Mouse (Mus musculus) intestine, postnatal 0 days (tissue): ENCODE results near the gene Ptdss2. TPM values are rescaled to one million over a fixed set of nuclear protein-coding genes. Genes with fewer than 3 reads are reported as not detected.

Experiments
- ATAC-seq: fragments of 200-750 bp; cut with Nextera tagmentation; 2 replicates; pipeline ENCODE4 v1.8.0; 2017; ENCODE audit warnings: mild to moderate bottlenecking, moderate TSS enrichment, moderate library complexity
- H3K27ac ChIP-seq: fragments of 300-500 bp; sonication (generic); 2 replicates; pipeline ENCODE4 v1.5.1; 2014; ENCODE audit warnings: mild to moderate bottlenecking, low read depth, low read length, moderate library complexity
- H3K27me3 ChIP-seq: fragments of 300-500 bp; sonication (generic); replicated peaks from 2 replicates; pipeline ENCODE4 v1.6.1; 2014; ENCODE audit warnings: low read length, mixed read lengths; ENCODE audit not compliant: control insufficient read depth, insufficient read depth
- H3K36me3 ChIP-seq: fragments of 300-500 bp; sonication (generic); 2 replicates; pipeline ENCODE4 v1.6.1; 2014; ENCODE audit warnings: mild to moderate bottlenecking, moderate library complexity; ENCODE audit not compliant: control insufficient read depth, insufficient read depth
- H3K4me1 ChIP-seq: fragments of 300-500 bp; sonication (generic); replicated peaks from 2 replicates; pipeline ENCODE4 v1.6.1; 2014; ENCODE audit warnings: antibody characterized with exemption, low read length, mixed read lengths; ENCODE audit not compliant: control insufficient read depth, insufficient read depth
- H3K4me2 ChIP-seq: fragments of 300-500 bp; sonication (generic); replicated peaks from 2 replicates; pipeline ENCODE4 v1.6.1; 2014; ENCODE audit warnings: low read depth, mild to moderate bottlenecking, moderate library complexity
- H3K4me3 ChIP-seq: fragments of 300-500 bp; sonication (generic); 2 replicates; pipeline ENCODE4 v1.5.1; 2014; ENCODE audit warnings: low read depth, low read length
- H3K9ac ChIP-seq: fragments of 300-500 bp; sonication (generic); 2 replicates; pipeline ENCODE4 v1.6.1; 2014; ENCODE audit warnings: mild to moderate bottlenecking, low read depth, low read length
- H3K9me3 ChIP-seq: fragments of 300-500 bp; sonication (generic); 2 replicates; pipeline ENCODE4 v1.6.1; 2016; ENCODE audit warnings: mixed run types; ENCODE audit not compliant: control insufficient read depth
- CTCF ChIP-seq: sonication (generic); IDR thresholded peaks from 2 replicates; pipeline ENCODE4 v1.5.1; 2016; ENCODE audit warnings: low read depth, mild to moderate bottlenecking, control low read depth, antibody characterized with exemption, moderate library complexity
- WGBS: fragments of 180-500 bp; shearing (Covaris S2); extraction: QIAGEN DNeasy Blood & Tissue Kit; methylation state at CpG from one replicate; pipeline ENCODE4 v1.1.7; 2014; 5-methylcytosine and 5-hydroxymethylcytosine counted together
- polyA plus RNA-seq: library from polyadenylated mRNA; unstranded; fragments of >200 nt; fragmentation: Nextera tagmentation; extraction: Ambion mirVana; gene quantifications from 2 replicates; pipeline ENCODE4 v1.2.1, GENCODE M21; 2015

Ptdss2 gene
- polyA plus RNA-seq, 1 experiment from 2014 or later = 37.7 TPM

- ATAC-seq = no peak
- Histone ChIP-seq H3K9me3 (no peaks in the 10 kb centered on the region), H3K27me3 (no peaks in the 10 kb centered on the region), H3K27ac (no peak overlapping the region), H3K4me1 (no peaks in the 10 kb centered on the region), H3K4me2 (no peak overlapping the region), H3K9ac (no peak overlapping the region), H3K4me3 (no peak overlapping the region), H3K36me3 (peaks cover 9% of the 10 kb centered on the region; the same call in 1 of the 2 replicates)
- TF ChIP-seq CTCF = no peak
- 90% methylated on average over 12 of the region's 12 CpGs for WGBS
Measured at GRCm38 (mm10) chr7:141146043-141146595, 23.9 kb downstream of the Ptdss2 start.

GRCm38 (mm10) chr7:141147044-141147443 lies 24.9 kb downstream of the Ptdss2 start:
- H3K9ac ChIP-seq = no peak overlapping the region
- no peak overlapping the region for H3K27ac ChIP-seq
- peaks cover 18% of the 10 kb centered on the region; the same call in 1 of the 2 replicates for H3K36me3 ChIP-seq
- 84% methylated on average over 6 of the region's 6 CpGs for WGBS
- ATAC-seq = no peak
- no peaks in the 10 kb centered on the region for H3K4me1 ChIP-seq
- H3K27me3 ChIP-seq = no peaks in the 10 kb centered on the region
- TF ChIP-seq CTCF = no peak
- no peak overlapping the region for H3K4me2 ChIP-seq
- no peak overlapping the region for H3K4me3 ChIP-seq
- H3K9me3 ChIP-seq = no peaks in the 10 kb centered on the region

GRCm38 (mm10) chr7:141148639-141149038 lies 26.5 kb downstream of the Ptdss2 start:
- Histone ChIP-seq H3K4me3 (no peak overlapping the region), H3K9ac (no peak overlapping the region), H3K27me3 (no peaks in the 10 kb centered on the region), H3K4me1 (no peaks in the 10 kb centered on the region), H3K9me3 (no peaks in the 10 kb centered on the region), H3K27ac (no peak overlapping the region), H3K4me2 (no peak overlapping the region), H3K36me3 (peaks cover 30% of the 10 kb centered on the region)
- WGBS = 40% methylated on average over 4 of the region's 4 CpGs
- no peak for ATAC-seq
- no peak; the same call in 1 of the 2 replicates for TF ChIP-seq CTCF

GRCm38 (mm10) chr7:141155362-141155761 lies 33.2 kb downstream of the Ptdss2 start:
- WGBS = 69% methylated on average over 9 of the region's 9 CpGs

GRCm38 (mm10) chr7:141164397-141164796 lies 42.2 kb downstream of the Ptdss2 start:
- TF ChIP-seq CTCF = no peak
- no peak overlapping the region for H3K9ac ChIP-seq

More at GRCm38 (mm10) chr7:141155362-141155761, 33.2 kb downstream of the Ptdss2 start:
- Histone ChIP-seq H3K27ac (no peak overlapping the region), H3K4me2 (no peak overlapping the region), H3K27me3 (no peaks in the 10 kb centered on the region), H3K9me3 (no peaks in the 10 kb centered on the region), H3K36me3 (peaks cover 56% of the 10 kb centered on the region), H3K4me1 (no peaks in the 10 kb centered on the region), H3K9ac (no peak overlapping the region), H3K4me3 (no peak overlapping the region)
- 0 out of 2 replicates have a peak, but pooled peaks have one; percentile 3 for ATAC-seq
- no peak for TF ChIP-seq CTCF

GRCm38 (mm10) chr7:141164850-141165249 lies 42.7 kb downstream of the Ptdss2 start:
- Histone ChIP-seq H3K36me3 (peaks cover 56% of the 10 kb centered on the region), H3K9ac (no peak overlapping the region), H3K4me3 (no peak overlapping the region), H3K4me2 (no peak overlapping the region), H3K4me1 (peaks cover 6% of the 10 kb centered on the region), H3K27ac (no peak overlapping the region; the same call in 1 of the 2 replicates), H3K9me3 (no peaks in the 10 kb centered on the region), H3K27me3 (no peaks in the 10 kb centered on the region)
- TF ChIP-seq CTCF = no peak
- 39% methylated on average over 6 of the region's 6 CpGs for WGBS
- ATAC-seq = peak; percentile 70

More at GRCm38 (mm10) chr7:141164397-141164796, 42.2 kb downstream of the Ptdss2 start:
- ATAC-seq = no peak
- H3K4me3 ChIP-seq = no peak overlapping the region
- H3K4me2 ChIP-seq = no peak overlapping the region
- WGBS = 79% methylated on average over 7 of the region's 7 CpGs
- H3K4me1 ChIP-seq = peaks cover 6% of the 10 kb centered on the region
- H3K9me3 ChIP-seq = no peaks in the 10 kb centered on the region
- peaks cover 61% of the 10 kb centered on the region for H3K36me3 ChIP-seq
- no peak overlapping the region for H3K27ac ChIP-seq
- H3K27me3 ChIP-seq = no peaks in the 10 kb centered on the region
